Mouse (Mus musculus) heart, embryonic 10.5 days (tissue): Measurements from ENCODE around the gene Gamt. TPM values are rescaled to one million over a fixed set of nuclear protein-coding genes. Genes with fewer than 3 reads are reported as not detected.
"Not testable (repeated sequence)": the region's sequence is repeated elsewhere in the genome, so short reads cannot be mapped to it uniquely, and the experiment has no call there.

Experiments used
- DNase-seq: peaks from one replicate; pipeline ENCODE4 v3.0.0-alpha.2; 2017; ENCODE audit warnings: low spot score
- H3K27ac ChIP-seq: fragments of 300-500 bp; sonication (generic); 2 replicates; pipeline ENCODE4 v1.5.1; 2016; ENCODE audit warnings: mild to moderate bottlenecking
- H3K27me3 ChIP-seq: fragments of 300-500 bp; sonication (generic); 2 replicates; pipeline ENCODE4 v1.6.1; 2016; ENCODE audit warnings: mild to moderate bottlenecking; ENCODE audit not compliant: poor library complexity, insufficient read depth, severe bottlenecking
- H3K36me3 ChIP-seq: fragments of 300-500 bp; sonication (generic); 2 replicates; pipeline ENCODE4 v1.6.1; 2016; ENCODE audit warnings: mild to moderate bottlenecking, moderate library complexity
- H3K4me1 ChIP-seq: fragments of 300-500 bp; sonication (generic); 2 replicates; pipeline ENCODE4 v1.6.1; 2016; ENCODE audit warnings: mild to moderate bottlenecking
- H3K4me3 ChIP-seq: fragments of 300-500 bp; sonication (generic); 2 replicates; pipeline ENCODE4 v1.5.1; 2016; ENCODE audit warnings: mild to moderate bottlenecking, moderate library complexity
- H3K9me3 ChIP-seq: fragments of 300-500 bp; sonication (generic); 2 replicates; pipeline ENCODE4 v1.6.1; 2016; ENCODE audit warnings: mild to moderate bottlenecking, moderate library complexity
- WGBS: fragments of 180-500 bp; shearing (Covaris S2); methylation state at CpG from one replicate; pipeline ENCODE4 v1.1.7; 2016; 5-methylcytosine and 5-hydroxymethylcytosine counted together
- polyA plus RNA-seq: library from polyadenylated mRNA; unstranded; fragments of >200 nt; fragmentation: Nextera tagmentation; extraction: Ambion mirVana; gene quantifications from 2 replicates; pipeline ENCODE4 v1.2.1, GENCODE M21; 2016

The Gamt gene
- polyA plus RNA-seq, 1 experiment from 2014 or later: 61.2 TPM

DNA sequence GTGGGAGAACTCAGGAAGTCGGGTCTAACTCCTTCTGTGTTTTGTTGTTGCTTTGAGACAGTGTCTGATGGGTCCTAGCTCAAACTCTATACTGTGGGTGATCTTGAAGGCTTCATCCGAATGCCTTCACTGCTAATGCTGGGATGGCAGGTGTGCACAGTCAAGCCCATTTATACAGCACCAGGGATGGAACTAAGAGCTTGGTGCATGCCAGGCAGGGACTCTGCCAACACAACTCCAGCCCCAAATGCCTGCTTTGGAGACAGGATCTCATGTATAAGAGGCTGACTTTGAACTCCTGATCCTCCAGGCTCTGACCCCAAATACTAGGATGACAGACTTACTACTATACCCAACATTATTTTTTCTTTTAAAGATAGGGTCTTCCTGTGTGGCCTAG, 10.8 kb downstream of the Gamt start:
- peak overlapping the region; percentile 87 for H3K4me3 ChIP-seq
- H3K27ac ChIP-seq: peak overlapping the region; percentile 96
- no peaks in the 10 kb centered on the region for H3K27me3 ChIP-seq
- no peaks in the 10 kb centered on the region for H3K9me3 ChIP-seq
- peaks cover 31% of the 10 kb centered on the region for H3K36me3 ChIP-seq
- peaks cover 33% of the 10 kb centered on the region for H3K4me1 ChIP-seq
- no peak for DNase-seq
- WGBS: 37% methylated on average over 2 of the region's 2 CpGs

- Histone ChIP-seq H3K4me1 (peaks cover 33% of the 10 kb centered on the region), H3K9me3 (no peaks in the 10 kb centered on the region), H3K36me3 (peaks cover 28% of the 10 kb centered on the region), H3K27me3 (no peaks in the 10 kb centered on the region), H3K4me3 (peak within 1 kb of the TSS; percentile 87), H3K27ac (peak within 1 kb of the TSS; percentile 96)
- peak; percentile 96 for DNase-seq
- WGBS: under 1% methylated on average over 53 of the region's 53 CpGs
These were observed 11.7 kb downstream of the Gamt start, which contains the start of gene Ndufs7 for GRCm38 (mm10) chr10:80248971-80249640. Gene Ndufs7, plus strand, starts transcription at chr10:80249121.

- H3K9me3 ChIP-seq, DNase-seq, H3K27me3 ChIP-seq, H3K27ac ChIP-seq: not testable (repeated sequence)
- Histone ChIP-seq H3K4me1 (peaks cover 33% of the 10 kb centered on the region), H3K4me3 (peak overlapping the region; percentile 87), H3K36me3 (peaks cover 28% of the 10 kb centered on the region)
- 56% methylated on average over 3 of the region's 3 CpGs for WGBS
These were observed 12.4 kb downstream of the Gamt start for GRCm38 (mm10) chr10:80248437-80248836.

- no peak overlapping the region for H3K4me3 ChIP-seq
- H3K36me3 ChIP-seq: peaks cover 29% of the 10 kb centered on the region
- H3K27ac ChIP-seq: no peak overlapping the region
- peaks cover 34% of the 10 kb centered on the region for H3K4me1 ChIP-seq
- no peak for DNase-seq
- no peaks in the 10 kb centered on the region for H3K27me3 ChIP-seq
- H3K9me3 ChIP-seq: no peaks in the 10 kb centered on the region
- WGBS: 55% methylated on average over 6 of the region's 6 CpGs
These were observed 13.0 kb downstream of the Gamt start for GRCm38 (mm10) chr10:80247849-80248248.

DNA sequence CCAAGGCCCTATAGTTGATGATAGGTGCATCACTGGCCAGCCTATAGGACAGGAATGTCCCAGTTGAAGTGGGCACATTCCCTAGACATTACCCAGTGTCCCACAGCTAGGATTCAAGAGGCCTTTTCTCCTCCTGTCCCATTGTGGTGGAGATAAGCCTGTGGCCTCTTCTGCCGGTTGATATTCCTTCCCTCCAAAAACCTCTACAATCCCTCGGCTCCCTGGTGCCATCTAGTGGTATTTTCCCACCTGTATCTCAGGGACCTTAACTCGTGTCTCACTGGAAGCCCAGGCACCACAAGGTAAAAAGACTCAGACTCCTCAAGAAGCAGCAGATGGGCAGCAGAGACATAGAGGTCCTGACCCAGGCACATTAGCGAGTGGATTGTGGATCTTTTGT, 15.2 kb downstream of the Gamt start:
- WGBS: 6% methylated on average over 4 of the region's 4 CpGs
- peak overlapping the region; percentile 8; the same call in 1 of the 2 replicates for H3K27ac ChIP-seq
- H3K9me3 ChIP-seq: no peaks in the 10 kb centered on the region
- no peaks in the 10 kb centered on the region for H3K27me3 ChIP-seq
- H3K36me3 ChIP-seq: peaks cover 41% of the 10 kb centered on the region
- H3K4me1 ChIP-seq: peaks cover 32% of the 10 kb centered on the region
- H3K4me3 ChIP-seq: peak overlapping the region; percentile 27; the same call in 1 of the 2 replicates
- DNase-seq: peak; percentile 89

- peaks cover 25% of the 10 kb centered on the region for H3K4me1 ChIP-seq
- WGBS: 45% methylated on average over 5 of the region's 5 CpGs
- no peaks in the 10 kb centered on the region for H3K9me3 ChIP-seq
- H3K27me3 ChIP-seq: no peaks in the 10 kb centered on the region
- H3K4me3 ChIP-seq: no peak overlapping the region
- DNase-seq: no peak
- peak overlapping the region; percentile 8; the same call in 1 of the 2 replicates for H3K27ac ChIP-seq
- H3K36me3 ChIP-seq: peaks cover 48% of the 10 kb centered on the region
These were observed 15.9 kb downstream of the Gamt start for GRCm38 (mm10) chr10:80244791-80245399.

GRCm38 (mm10) chr10:80242607-80243006, 18.2 kb downstream of the Gamt start:
- Histone ChIP-seq H3K9me3 (no peaks in the 10 kb centered on the region), H3K4me3 (peak overlapping the region; percentile 20; the same call in 1 of the 2 replicates), H3K4me1 (peaks cover 24% of the 10 kb centered on the region), H3K27me3 (no peaks in the 10 kb centered on the region), H3K27ac (peak overlapping the region; percentile 66; the same call in 1 of the 2 replicates), H3K36me3 (peaks cover 71% of the 10 kb centered on the region)
- no peak for DNase-seq
- 65% methylated on average over 3 of the region's 3 CpGs for WGBS

DNA sequence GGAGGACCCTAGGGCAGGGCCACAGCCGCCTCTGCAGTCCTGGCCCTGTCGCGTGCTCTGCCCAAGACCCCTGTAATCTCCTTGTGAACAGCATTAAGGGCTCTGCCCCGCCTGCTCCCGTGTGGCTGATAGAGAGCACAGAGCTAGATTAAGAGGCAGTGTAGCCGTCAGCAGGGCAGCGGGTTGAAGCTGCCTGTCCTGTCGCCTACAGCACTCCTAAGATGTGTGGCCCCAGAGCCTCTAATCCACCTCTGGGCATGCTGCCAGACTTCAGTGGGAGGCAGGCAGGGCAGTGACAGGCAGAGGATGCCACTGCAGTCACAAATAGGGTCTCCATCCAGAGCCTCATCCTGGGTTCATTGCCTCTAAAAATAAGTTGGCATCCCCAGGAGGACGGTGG, 18.7 kb downstream of the Gamt start:
- H3K4me3 ChIP-seq: peak overlapping the region; percentile 20; the same call in 1 of the 2 replicates
- H3K27me3 ChIP-seq: no peaks in the 10 kb centered on the region
- DNase-seq: no peak
- H3K27ac ChIP-seq: peak overlapping the region; percentile 66
- H3K9me3 ChIP-seq: no peaks in the 10 kb centered on the region
- WGBS: 37% methylated on average over 9 of the region's 9 CpGs
- peaks cover 76% of the 10 kb centered on the region for H3K36me3 ChIP-seq
- H3K4me1 ChIP-seq: peaks cover 28% of the 10 kb centered on the region

DNA sequence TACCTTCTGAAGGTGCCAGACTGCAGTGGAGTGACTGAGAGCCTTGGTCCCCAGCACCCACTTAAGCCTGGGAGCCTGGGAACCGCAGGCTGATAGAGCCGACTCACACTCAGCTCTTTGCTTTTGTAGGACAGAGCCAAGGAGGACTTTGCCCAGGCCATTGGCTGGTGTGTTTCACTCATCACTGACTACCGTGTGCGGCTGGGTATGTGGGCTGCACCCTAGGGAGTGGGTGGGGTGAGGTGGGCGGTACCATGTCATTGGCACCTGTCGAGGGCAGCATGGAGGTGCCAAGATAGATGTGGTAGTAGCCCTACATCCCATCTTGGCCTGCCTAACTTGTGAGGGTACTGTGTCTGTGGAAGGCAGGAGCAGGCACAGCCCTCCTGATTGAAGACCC, 21.0 kb downstream of the Gamt start:
- no peak overlapping the region for H3K4me3 ChIP-seq
- no peaks in the 10 kb centered on the region for H3K27me3 ChIP-seq
- H3K36me3 ChIP-seq: peaks cover 97% of the 10 kb centered on the region
- H3K4me1 ChIP-seq: peaks cover 19% of the 10 kb centered on the region; the same call in 1 of the 2 replicates
- WGBS: 86% methylated on average over 6 of the region's 6 CpGs
- no peaks in the 10 kb centered on the region for H3K9me3 ChIP-seq
- DNase-seq: no peak
- no peak overlapping the region for H3K27ac ChIP-seq

DNA sequence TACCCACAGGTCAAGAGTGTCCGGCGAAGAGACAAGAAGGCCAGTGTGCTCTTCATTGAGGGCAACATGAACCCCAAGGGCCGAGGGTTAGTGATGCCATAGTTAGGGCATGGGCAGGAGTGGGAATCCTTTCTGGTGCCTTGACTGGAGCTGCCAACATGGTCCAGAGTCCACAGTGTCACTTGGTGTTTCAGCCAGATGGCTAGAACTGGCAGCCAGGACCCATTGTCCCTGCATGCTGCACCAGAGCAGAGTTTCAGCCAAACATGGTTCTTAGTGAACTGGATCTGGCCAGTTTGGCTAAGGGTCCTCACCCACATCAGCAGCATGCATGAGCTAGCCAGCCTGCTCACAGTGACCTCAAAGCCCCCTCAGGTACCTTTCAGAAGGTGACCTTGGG, 22.5 kb downstream of the Gamt start:
- DNase-seq: no peak
- no peak overlapping the region for H3K27ac ChIP-seq
- H3K27me3 ChIP-seq: no peaks in the 10 kb centered on the region
- H3K36me3 ChIP-seq: peaks cover 97% of the 10 kb centered on the region
- WGBS: 93% methylated on average over 3 of the region's 3 CpGs
- no peak overlapping the region for H3K4me3 ChIP-seq
- no peaks in the 10 kb centered on the region for H3K9me3 ChIP-seq
- peaks cover 23% of the 10 kb centered on the region for H3K4me1 ChIP-seq

GRCm38 (mm10) chr10:80237020-80237419, 23.8 kb downstream of the Gamt start:
- Histone ChIP-seq H3K9me3 (no peaks in the 10 kb centered on the region), H3K4me1 (peaks cover 27% of the 10 kb centered on the region), H3K27ac (no peak overlapping the region), H3K4me3 (no peak overlapping the region), H3K36me3 (peaks cover 97% of the 10 kb centered on the region), H3K27me3 (no peaks in the 10 kb centered on the region)
- no peak for DNase-seq
- 81% methylated on average over 4 of the region's 4 CpGs for WGBS

DNA sequence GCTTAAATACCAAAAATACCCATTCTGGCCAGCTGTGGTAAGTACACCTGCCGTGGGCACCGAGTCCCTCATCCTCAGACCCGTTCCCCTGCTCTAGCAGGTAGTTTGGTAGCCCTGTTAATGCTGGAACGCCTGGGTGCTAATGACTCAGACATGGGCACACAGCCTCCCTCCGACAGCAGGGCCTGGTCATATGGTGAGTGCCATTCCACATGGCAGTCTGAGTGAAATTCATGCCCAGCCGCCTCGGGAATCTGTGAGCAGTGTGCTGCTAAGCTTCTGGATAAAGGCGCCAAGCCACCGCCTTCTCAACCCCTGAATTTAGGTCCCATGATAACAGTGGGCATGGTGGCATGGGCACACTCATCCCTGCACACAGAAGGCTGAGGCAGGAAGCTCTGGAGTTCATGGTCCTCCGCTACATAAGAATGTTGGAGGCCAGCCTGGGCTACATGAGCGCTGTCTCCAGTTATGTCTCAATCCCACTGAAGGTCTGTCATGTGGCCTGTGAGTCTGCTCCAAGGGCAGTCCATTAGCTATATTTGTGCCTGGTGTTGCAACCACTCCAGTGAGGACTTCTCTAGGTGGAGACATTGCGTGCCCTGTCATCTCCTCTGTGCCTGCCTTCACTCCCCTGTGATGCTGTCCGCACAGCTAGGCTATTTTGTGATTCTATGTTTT, 24.5 kb downstream of the Gamt start:
- no peak for DNase-seq
- WGBS: 93% methylated on average over 13 of the region's 13 CpGs
- Histone ChIP-seq H3K36me3 (peaks cover 99% of the 10 kb centered on the region), H3K9me3 (no peaks in the 10 kb centered on the region), H3K4me1 (peaks cover 23% of the 10 kb centered on the region), H3K27ac (no peak overlapping the region), H3K27me3 (no peaks in the 10 kb centered on the region), H3K4me3 (no peak overlapping the region)
